ENCODE assay signal across 9 mouse cellular contexts in genomic region chr4:151140368-151140982, GRCm38 (mm10). TPM values are rescaled to one million over a fixed set of nuclear protein-coding genes. Genes with fewer than 3 reads are reported as not detected.
DNase-seq lines count a peak whose midpoint lies in the region; ATAC-seq and TF ChIP-seq lines count a peak whose summit lies in the region.
"Had no signal": no experiment of that assay in that cellular context is flagged by ENCODE, and none has a peak within 500 bp of the region (broad histone marks: within the 10 kb centered on the region; RNA-seq: fewer than 3 reads in every experiment).

No protein-coding gene starts in this region.

- DNase-seq in ZHBTc4 (ENCODE audit: low read depth, low spot score), result peak; percentile 80
- DNase-seq in cerebellum, adult 8-10 months, result peak; percentile 69
- peak; percentile 80 for DNase-seq in forelimb bud, embryonic 11.5 days (ENCODE audit: low read depth, low spot score)
- peak; percentile 85 to 91 for DNase-seq in left cerebral cortex, adult 2 months (ENCODE audit: extremely low spot score in 1 of 2, low spot score in 2 of 2)
- no peak for DNase-seq in urinary bladder, postnatal 4 days (ENCODE audit: low spot score in 2 of 2)

- H3K27ac ChIP-seq in left cerebral cortex, adult 2 months, result peak overlapping the region; percentile 82
- peak overlapping the region; percentile 97 for H3K27ac ChIP-seq in neural tube, embryonic 15.5 days (replicated peaks)

- no peaks in the 10 kb centered on the region for H3K27me3 ChIP-seq in neural tube, embryonic 15.5 days (replicated peaks)

- peaks cover 44% of the 10 kb centered on the region for H3K4me1 ChIP-seq in neural tube, embryonic 15.5 days

- no peak for TF ChIP-seq CTCF in left cerebral cortex, adult 2 months (IDR thresholded peaks at IDR 0.05)

- under 1% methylated on average over 20 of the region's 20 CpGs for WGBS in neural tube, embryonic 15.5 days

- peaks cover 17% of the 10 kb centered on the region for H3K36me3 ChIP-seq in neural tube, embryonic 15.5 days

- H3K9ac ChIP-seq in neural tube, embryonic 15.5 days (replicated peaks), result peak overlapping the region; percentile 39

- ATAC-seq in neural tube, embryonic 15.5 days (ENCODE audit: low FRiP score), result peak; percentile 81
- ATAC-seq in CD4-positive, CD25-positive, alpha-beta regulatory T cell, adult 4 months, result no peak
- ATAC-seq in granulocyte monocyte progenitor cell, adult 5-6 weeks (replicated peaks; ENCODE audit: poor library complexity, severe bottlenecking), result no peak

- peak overlapping the region; percentile 58 for H3K4me2 ChIP-seq in neural tube, embryonic 15.5 days

- H3K9me3 ChIP-seq in neural tube, embryonic 15.5 days (replicated peaks), result peaks cover 5% of the 10 kb centered on the region; the same call in 1 of the 2 replicates

- intact Hi-C loops in left cerebral cortex, adult 2 months (cut with DNase I), result loop anchor here (1.0 to 10.0 kb wide), 3 partner anchors 44 to 176 kb away; partner anchors contain the start of gene Per3

- H3K4me3 ChIP-seq in left cerebral cortex, adult 2 months, result peak overlapping the region; percentile 16; the same call in 1 of the 2 replicates
- H3K4me3 ChIP-seq in neural tube, embryonic 15.5 days (replicated peaks), result no peak overlapping the region; the same call in 1 of the 2 replicates

RNA-seq across cellular contexts. Expression of gene Gm13090, which starts 51.1 kb away (rescaled TPM):
- not detected for total RNA-seq in left cerebral cortex, adult 2 months (2021)
- 0.34 TPM in 1 of 2 replicates, not detected in the other for polyA plus RNA-seq in neural tube, embryonic 15.5 days (2015; fragmentation: Nextera tagmentation; extraction: Ambion mirVana)
- not detected for polyA plus RNA-seq in CD4-positive, CD25-positive, alpha-beta regulatory T cell, adult 4 months (2017; shearing (Covaris generic))
- not detected in 2 replicates for total RNA-seq in granulocyte monocyte progenitor cell, adult 5-6 weeks (2014; fragmentation: Nextera tagmentation)
- total RNA-seq in granulocyte monocyte progenitor cell, adult 5-6 weeks (2017), result not detected in 2 replicates
- polyA plus RNA-seq: lung, embryonic 16.5 days had no signal

Comparison
In these comparisons a context has a peak if more than half of its experiments do, and no peak if none do; other contexts are left out.
1. DNase-seq: peak in ZHBTc4 (single experiment), cerebellum, adult 8-10 months (single experiment), forelimb bud, embryonic 11.5 days (single experiment) and left cerebral cortex, adult 2 months (2 of 2); none in urinary bladder, postnatal 4 days (0 of 2).